Mouse (Mus musculus) testis, adult 2 months (tissue): ENCODE measurements around the gene Tmem81.

Source experiments
- CTCF ChIP-seq: fragments of 200-500 bp; IDR thresholded peaks from 2 replicates; pipeline ENCODE4 v1.5.1; 2012; ENCODE audit warnings: low read depth, mild to moderate bottlenecking, inconsistent platforms, low read length, moderate library complexity; ENCODE audit not compliant: control insufficient read depth, insufficient read depth, insufficient replicate concordance
- POLR2A ChIP-seq: fragments of 200-500 bp; IDR thresholded peaks from 2 replicates; pipeline ENCODE4 v1.6.1; 2012; ENCODE audit warnings: low read depth, mild to moderate bottlenecking, inconsistent platforms, low read length, moderate library complexity; ENCODE audit not compliant: control insufficient read depth

DNA sequence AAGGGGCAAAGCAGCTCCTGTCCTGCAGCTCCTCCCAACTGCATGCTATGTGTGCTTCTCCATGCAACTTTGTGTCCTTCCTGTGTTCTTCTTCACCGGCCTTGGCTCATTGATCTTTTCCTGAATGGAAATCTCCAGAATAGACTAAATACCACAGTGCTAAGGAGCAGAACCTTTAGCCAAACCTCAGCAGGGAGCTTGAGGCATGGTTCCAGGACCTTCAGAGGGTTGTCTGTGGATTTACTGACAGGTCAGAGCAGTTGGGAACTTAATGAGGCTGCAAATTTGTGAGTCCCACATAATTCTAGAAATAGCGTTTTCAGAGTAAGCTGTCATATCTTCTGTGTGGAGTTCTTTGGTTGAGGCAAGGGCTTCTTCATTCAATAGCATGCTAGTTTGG is 5.5 kb upstream of the Tmem81 start:
- TF ChIP-seq POLR2A (no peak), CTCF (no peak)
